Mouse (Mus musculus): Measurements from ENCODE around the gene Zfp780b. TPM values are rescaled to one million over a fixed set of nuclear protein-coding genes. Genes with fewer than 3 reads are reported as not detected.
"Not testable (repeated sequence)": the region's sequence is repeated elsewhere in the genome, so short reads cannot be mapped to it uniquely, and the experiment has no call there.

The Zfp780b gene
- polyA plus RNA-seq (2012; ENCODE audit: insufficient read depth, insufficient read length, missing spikeins): 14.6 and 19.0 TPM in 2 replicates

DNA sequence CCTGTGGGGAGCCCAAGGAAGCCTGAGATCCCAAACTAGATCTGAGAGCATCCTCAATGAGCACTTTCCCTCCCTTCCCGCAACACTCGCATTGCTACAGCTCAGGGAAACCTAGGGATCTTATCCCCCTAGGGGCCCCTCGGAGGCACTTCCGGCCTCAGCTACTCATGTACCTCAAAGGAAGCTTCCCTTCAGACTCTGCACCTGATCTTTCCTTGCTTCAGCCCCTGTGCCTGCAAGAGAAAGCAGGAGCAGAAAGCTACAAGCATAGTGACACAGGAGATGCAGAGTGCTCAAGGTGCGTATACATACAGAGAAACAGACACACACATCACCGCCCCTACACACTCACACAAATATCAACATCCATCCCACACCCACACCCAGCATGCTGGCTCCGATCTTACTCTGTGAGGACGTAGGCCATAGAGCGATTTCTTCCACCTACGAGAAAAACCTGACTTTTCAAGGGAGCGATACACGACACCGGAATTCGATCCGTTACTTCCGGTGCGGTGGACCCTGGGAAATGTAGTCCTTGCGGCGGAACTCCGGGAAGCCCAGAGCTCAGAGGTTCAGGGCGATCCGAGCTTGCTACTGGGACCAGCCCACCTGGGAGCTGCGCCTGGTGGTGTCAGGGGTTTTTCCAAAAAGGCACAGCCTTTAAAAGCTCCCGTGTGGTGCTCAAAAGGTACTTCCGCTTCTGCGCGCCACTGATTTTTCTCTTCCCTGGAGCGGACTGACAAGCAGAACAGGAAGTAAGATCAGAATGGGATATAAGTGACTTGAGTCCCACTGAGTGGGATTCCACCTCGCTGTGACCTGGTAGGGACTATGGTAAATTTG lies at the start of gene Zfp780b:
Gene Zfp780b, minus strand, starts transcription at position 489 of the 846 bp plus-strand sequence.
- peak within 1 kb of the TSS; percentile 95 for H3K4me3 ChIP-seq (ENCODE audit: insufficient read depth, low read length)
- H3K27ac ChIP-seq (ENCODE audit: insufficient read depth, low read depth, low read length): peak within 1 kb of the TSS; percentile 74
- H3K4me1 ChIP-seq (ENCODE audit: control insufficient read depth, insufficient read depth, low read length): peaks cover 3% of the 10 kb centered on the region
- no peak for TF ChIP-seq POLR2A (IDR thresholded peaks at IDR 0.05; ENCODE audit: borderline replicate concordance, low read depth, low read length)
- TF ChIP-seq CTCF (IDR thresholded peaks at IDR 0.05; ENCODE audit: low read depth, low read length): no peak

DNA sequence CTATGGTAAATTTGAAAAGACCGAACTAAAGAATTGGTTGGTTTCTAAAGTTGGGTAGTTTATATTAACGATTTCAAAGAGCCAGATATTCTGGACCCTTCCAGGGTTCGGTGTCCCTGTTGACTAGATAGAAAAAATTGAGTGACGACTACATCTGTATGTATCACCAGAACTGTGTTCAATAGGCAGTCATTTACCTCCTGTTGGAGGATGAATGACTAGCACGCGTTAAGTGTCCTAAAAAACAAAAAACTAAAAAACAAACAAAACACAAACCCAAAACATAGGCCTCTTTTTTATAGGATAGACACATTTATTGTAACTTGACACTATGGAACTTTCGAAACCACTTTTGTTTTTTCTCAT lies 35.5 kb upstream of the Zfp780b start:
- Histone ChIP-seq H3K4me1 (ENCODE audit: control insufficient read depth, insufficient read depth, low read length) (no peaks in the 10 kb centered on the region), H3K27ac (ENCODE audit: insufficient read depth, low read depth, low read length) (no peak overlapping the region), H3K4me3 (ENCODE audit: insufficient read depth, low read length) (peak overlapping the region; percentile 97)
- no peak for TF ChIP-seq POLR2A (IDR thresholded peaks at IDR 0.05; ENCODE audit: borderline replicate concordance, low read depth, low read length)
- no peak for TF ChIP-seq CTCF (IDR thresholded peaks at IDR 0.05; ENCODE audit: low read depth, low read length)

DNA sequence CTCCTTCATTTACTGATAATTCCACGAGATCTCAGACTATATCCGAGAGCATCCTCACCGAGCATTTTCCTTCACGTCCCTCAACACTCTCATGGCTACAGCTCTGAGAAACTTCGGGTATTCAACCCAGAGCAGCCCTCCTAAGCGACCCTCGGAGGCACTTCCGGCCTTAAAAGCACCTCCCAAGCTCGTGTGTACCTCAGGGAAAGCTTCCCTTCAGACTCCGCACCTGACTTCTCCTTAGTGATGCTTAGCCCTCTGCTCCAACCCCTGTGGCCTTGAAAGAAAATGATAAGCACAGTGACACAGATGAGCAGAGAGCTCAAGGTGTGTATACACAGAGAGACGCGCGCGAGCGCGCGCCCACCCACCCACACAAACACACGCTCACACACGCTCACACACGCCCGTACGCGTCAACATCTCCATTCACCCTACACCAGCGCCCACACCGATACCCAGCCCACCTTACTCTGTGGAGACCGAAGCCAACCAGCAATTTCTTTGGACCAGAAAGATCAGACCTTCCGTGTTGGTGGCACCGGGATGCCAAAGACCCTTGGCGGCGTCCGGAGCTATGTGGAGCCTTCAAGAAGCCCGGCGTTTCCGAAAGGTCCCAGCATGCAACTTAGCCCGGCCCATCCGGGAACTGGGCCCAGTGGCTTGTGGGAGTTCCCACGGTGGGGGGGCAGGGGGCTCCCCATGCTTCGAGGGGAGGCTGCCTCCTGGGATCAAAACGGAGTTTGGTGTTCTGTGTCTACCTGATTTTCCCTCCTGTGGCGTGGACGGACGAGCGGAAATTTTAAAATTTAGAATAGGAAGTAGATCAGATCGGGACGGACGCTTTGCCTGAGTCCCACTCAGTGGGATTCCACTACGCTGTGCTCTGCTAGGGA lies 34.8 kb upstream of the Zfp780b start, which contains the start of gene Zfp850:
Gene Zfp850, minus strand, starts transcription at position 567 of the 896 bp plus-strand sequence.
- TF ChIP-seq POLR2A (IDR thresholded peaks at IDR 0.05; ENCODE audit: borderline replicate concordance, low read depth, low read length) (no peak), CTCF (IDR thresholded peaks at IDR 0.05; ENCODE audit: low read depth, low read length) (no peak)
- no peak within 1 kb of the TSS for H3K27ac ChIP-seq (ENCODE audit: insufficient read depth, low read depth, low read length)
- peak within 1 kb of the TSS; percentile 97 for H3K4me3 ChIP-seq (ENCODE audit: insufficient read depth, low read length)
- H3K4me1 ChIP-seq (ENCODE audit: control insufficient read depth, insufficient read depth, low read length): no peaks in the 10 kb centered on the region

DNA sequence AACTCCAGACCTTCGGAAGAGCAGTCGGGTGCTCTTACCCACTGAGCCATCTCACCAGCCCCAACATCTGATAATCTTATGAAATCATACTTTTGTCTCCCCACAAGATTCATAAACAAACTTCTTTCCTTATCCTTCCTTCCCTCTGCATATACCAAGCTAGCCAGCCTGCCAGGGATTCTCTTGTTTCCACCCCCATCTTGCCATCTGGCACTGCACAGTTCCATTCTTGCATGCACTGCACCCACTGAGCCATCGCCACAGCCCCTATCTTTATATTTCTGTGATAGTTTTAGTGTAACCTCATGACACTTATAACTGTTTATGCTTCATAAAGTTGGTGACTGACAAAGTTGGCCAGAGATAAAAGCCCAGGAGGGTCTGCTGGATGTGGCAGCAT lies 31.3 kb upstream of the Zfp780b start:
- Histone ChIP-seq H3K4me1 (ENCODE audit: control insufficient read depth, insufficient read depth, low read length) (no peaks in the 10 kb centered on the region), H3K27ac (ENCODE audit: insufficient read depth, low read depth, low read length) (no peak overlapping the region), H3K4me3 (ENCODE audit: insufficient read depth, low read length) (no peak overlapping the region)
- no peak for TF ChIP-seq POLR2A (IDR thresholded peaks at IDR 0.05; ENCODE audit: borderline replicate concordance, low read depth, low read length)
- TF ChIP-seq CTCF (IDR thresholded peaks at IDR 0.05; ENCODE audit: low read depth, low read length): no peak

DNA sequence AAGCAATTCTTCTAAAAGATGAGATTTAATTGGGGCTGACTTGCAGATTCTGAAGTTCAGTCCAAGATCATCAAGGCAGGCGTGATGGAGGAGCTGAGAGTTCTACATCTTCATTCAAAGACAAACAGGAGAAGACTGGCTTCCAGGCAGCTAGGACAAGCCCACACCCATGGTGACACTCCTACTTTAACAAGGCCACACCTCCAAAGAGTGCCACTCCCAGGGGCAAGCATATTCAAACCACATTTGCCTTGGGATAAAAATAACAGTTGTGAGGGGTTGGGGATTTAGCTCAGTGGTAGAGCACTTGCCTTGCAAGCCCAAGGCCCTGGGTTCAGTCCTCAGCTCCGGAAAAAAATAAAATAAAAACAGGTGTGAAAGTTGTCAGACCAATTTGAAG lies 3.2 kb upstream of the Zfp780b start:
- H3K27ac ChIP-seq (ENCODE audit: insufficient read depth, low read depth, low read length): no peak overlapping the region
- TF ChIP-seq POLR2A (IDR thresholded peaks at IDR 0.05; ENCODE audit: borderline replicate concordance, low read depth, low read length): no peak
- no peak for TF ChIP-seq CTCF (IDR thresholded peaks at IDR 0.05; ENCODE audit: low read depth, low read length)

DNA sequence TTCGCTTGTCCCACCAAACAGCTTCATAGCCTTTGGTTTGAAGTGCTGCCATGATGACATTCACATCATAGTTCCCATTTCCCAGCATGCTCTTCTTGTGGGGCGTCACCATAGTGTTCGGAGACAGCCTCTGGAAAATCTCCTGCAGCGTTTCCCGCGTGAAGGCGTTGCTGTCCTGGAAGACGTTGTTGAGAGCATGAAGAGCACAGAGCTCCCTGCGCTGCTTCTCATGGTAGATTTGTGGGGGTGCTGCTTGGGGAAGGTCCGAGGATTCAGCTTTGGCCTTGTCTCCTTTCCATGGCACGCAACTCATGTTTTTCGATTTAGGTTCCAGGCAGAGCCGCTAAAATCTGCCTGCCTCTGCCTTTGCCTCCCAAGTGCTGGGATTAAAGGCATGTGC lies 29.5 kb downstream of the Zfp780b start:
- not testable (repeated sequence) for H3K27ac ChIP-seq (ENCODE audit: insufficient read depth, low read depth, low read length); H3K4me3 ChIP-seq (ENCODE audit: insufficient read depth, low read length); H3K4me1 ChIP-seq (ENCODE audit: control insufficient read depth, insufficient read depth, low read length)

More for the DNA sequence above, 3.2 kb upstream of the Zfp780b start:
- no peak overlapping the region for H3K4me3 ChIP-seq (ENCODE audit: insufficient read depth, low read length)
- H3K4me1 ChIP-seq (ENCODE audit: control insufficient read depth, insufficient read depth, low read length): peaks cover 3% of the 10 kb centered on the region

DNA sequence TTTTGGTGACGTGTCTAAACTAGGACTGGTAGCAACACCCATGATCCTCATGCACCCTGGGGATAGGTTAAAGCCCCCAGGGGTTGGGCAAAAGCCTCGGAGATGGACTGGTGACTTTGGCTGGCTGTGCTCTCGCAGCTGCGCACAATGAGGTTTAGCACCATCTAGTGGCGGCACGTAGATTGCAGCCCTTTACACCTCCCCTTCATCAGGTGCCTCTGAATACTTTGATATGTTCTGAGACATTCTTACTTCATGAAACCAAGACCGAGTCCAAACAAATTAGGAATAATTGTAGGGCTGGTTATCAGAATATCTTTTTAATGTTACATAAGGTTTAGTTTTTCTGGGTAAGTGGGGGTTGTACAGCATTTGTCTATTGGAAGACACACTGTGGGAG lies 37.1 kb downstream of the Zfp780b start:
- not testable (repeated sequence) for H3K4me3 ChIP-seq (ENCODE audit: insufficient read depth, low read length); H3K4me1 ChIP-seq (ENCODE audit: control insufficient read depth, insufficient read depth, low read length); H3K27ac ChIP-seq (ENCODE audit: insufficient read depth, low read depth, low read length)

DNA sequence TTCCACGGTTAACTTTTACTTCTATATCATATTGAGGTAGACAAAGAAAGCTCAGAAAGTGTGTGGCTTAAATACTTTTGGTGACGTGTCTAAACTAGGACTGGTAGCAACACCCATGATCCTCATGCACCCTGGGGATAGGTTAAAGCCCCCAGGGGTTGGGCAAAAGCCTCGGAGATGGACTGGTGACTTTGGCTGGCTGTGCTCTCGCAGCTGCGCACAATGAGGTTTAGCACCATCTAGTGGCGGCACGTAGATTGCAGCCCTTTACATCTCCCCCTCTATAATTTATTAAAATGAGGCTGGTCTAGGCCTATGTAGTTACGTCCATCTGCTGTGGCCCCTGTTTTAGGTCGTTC lies 45.2 kb downstream of the Zfp780b start:
- peak overlapping the region; percentile 31 for H3K4me3 ChIP-seq (ENCODE audit: insufficient read depth, low read length)
- not testable (repeated sequence) for H3K4me1 ChIP-seq (ENCODE audit: control insufficient read depth, insufficient read depth, low read length); H3K27ac ChIP-seq (ENCODE audit: insufficient read depth, low read depth, low read length)

DNA sequence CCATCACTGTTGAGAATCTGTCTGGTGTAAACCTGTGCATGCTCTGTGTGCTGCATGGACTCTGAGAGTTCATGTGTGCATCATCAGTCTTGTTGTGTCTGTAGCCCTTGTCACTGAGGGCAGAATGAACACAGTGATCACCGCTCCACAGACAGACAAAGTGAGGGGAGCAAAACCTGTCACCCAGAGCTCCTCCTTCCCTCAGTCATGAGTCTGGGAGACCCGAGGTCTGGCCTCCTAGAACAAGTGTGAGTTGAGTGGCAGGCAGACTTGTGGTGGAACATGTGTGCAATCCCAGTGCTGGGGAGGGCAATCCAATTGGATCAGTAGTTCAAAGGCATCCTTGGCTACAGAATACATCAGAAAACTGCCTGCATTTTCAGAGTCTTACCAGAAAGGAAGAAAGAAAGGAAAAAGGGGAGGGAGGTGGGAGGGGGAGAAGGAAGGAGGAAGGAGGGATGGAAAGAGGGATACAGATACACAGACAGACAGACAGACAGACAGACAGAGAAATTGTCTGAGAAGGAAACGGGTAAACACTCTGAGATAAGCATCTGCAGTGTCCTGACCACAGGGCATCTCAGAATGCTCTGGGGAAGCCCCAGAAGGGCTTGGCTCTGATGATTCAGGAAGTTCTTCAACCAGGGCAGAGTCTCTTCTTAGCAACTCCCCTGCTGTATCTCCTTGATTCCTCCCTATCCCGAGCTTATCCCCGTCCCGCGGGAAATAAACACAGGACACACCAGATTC lies 45.7 kb downstream of the Zfp780b start:
- Histone ChIP-seq H3K4me1 (ENCODE audit: control insufficient read depth, insufficient read depth, low read length) (peaks cover 11% of the 10 kb centered on the region), H3K4me3 (ENCODE audit: insufficient read depth, low read length) (peak overlapping the region; percentile 31), H3K27ac (ENCODE audit: insufficient read depth, low read depth, low read length) (no peak overlapping the region)
- TF ChIP-seq CTCF (IDR thresholded peaks at IDR 0.05; ENCODE audit: low read depth, low read length) (no peak), POLR2A (IDR thresholded peaks at IDR 0.05; ENCODE audit: borderline replicate concordance, low read depth, low read length) (no peak)
